In genomic region chr5:20320970-20321369, GRCm38 (mm10) we compare ENCODE assay signal across 17 mouse cellular contexts.
DNase-seq lines count a peak whose midpoint lies in the region; ATAC-seq and TF ChIP-seq lines count a peak whose summit lies in the region.
"Had no signal": no experiment of that assay in that cellular context is flagged by ENCODE, and none has a peak within 500 bp of the region (broad histone marks: within the 10 kb centered on the region; RNA-seq: fewer than 3 reads in every experiment).

No protein-coding gene starts in this region.

- no peaks in the 10 kb centered on the region for H3K4me1 ChIP-seq in kidney, embryonic 16.5 days (ENCODE audit: insufficient read depth, low read length)
- no peaks in the 10 kb centered on the region for H3K4me1 ChIP-seq in intestine, postnatal 0 days (replicated peaks; ENCODE audit: control insufficient read depth, insufficient read depth, low read length)
- no peaks in the 10 kb centered on the region for H3K4me1 ChIP-seq in kidney, postnatal 0 days (replicated peaks; ENCODE audit: insufficient read depth, low read length)
- H3K4me1 ChIP-seq: embryonic facial prominence, embryonic 13.5 days; forebrain, embryonic 13.5 days; hindbrain, embryonic 10.5 days had no signal

- no peaks in the 10 kb centered on the region for H3K36me3 ChIP-seq in kidney, embryonic 16.5 days (ENCODE audit: insufficient read depth, low read length)
- H3K36me3 ChIP-seq in intestine, postnatal 0 days (ENCODE audit: control insufficient read depth, insufficient read depth), result no peaks in the 10 kb centered on the region
- no peaks in the 10 kb centered on the region for H3K36me3 ChIP-seq in kidney, postnatal 0 days (ENCODE audit: insufficient read depth, low read length)
- H3K36me3 ChIP-seq: embryonic facial prominence, embryonic 13.5 days; heart, embryonic 12.5 days; hindbrain, embryonic 10.5 days had no signal

- no peak for ATAC-seq in kidney, embryonic 16.5 days (ENCODE audit: low FRiP score, low TSS enrichment)
- ATAC-seq in intestine, postnatal 0 days, result peak; percentile 92
- peak; percentile 54 for ATAC-seq in kidney, postnatal 0 days (replicated peaks; ENCODE audit: low FRiP score, low read depth)
- ATAC-seq: forebrain, embryonic 13.5 days had no signal

- H3K27ac ChIP-seq in kidney, embryonic 16.5 days (ENCODE audit: low read length), result no peak overlapping the region
- no peak overlapping the region for H3K27ac ChIP-seq in intestine, postnatal 0 days (ENCODE audit: low read depth, low read length)
- H3K27ac ChIP-seq in kidney, postnatal 0 days, result no peak overlapping the region
- H3K27ac ChIP-seq: embryonic facial prominence, embryonic 13.5 days; forebrain, embryonic 13.5 days; gastrocnemius, adult 2 months; hindbrain, embryonic 10.5 days had no signal

- DNase-seq in kidney, adult 11 months, result peak; percentile 61
- DNase-seq in kidney, postnatal 0 days (ENCODE audit: low spot score), result no peak
- DNase-seq in kidney, postnatal 36 days, result peak; percentile 20 to 62
- DNase-seq in cerebellum, postnatal 14 days, result no peak
- DNase-seq in right cerebral cortex, adult 18-20 months, result no peak
- DNase-seq: adrenal gland, postnatal 10 days; cerebellum, adult 11 months; cerebellum, adult 9-10 months; cerebellum, postnatal 36 days; gastrocnemius, adult 2 months; gastrocnemius, postnatal 25 days had no signal

- H3K27me3 ChIP-seq in kidney, embryonic 16.5 days (ENCODE audit: insufficient read depth, low read length), result no peaks in the 10 kb centered on the region
- no peaks in the 10 kb centered on the region for H3K27me3 ChIP-seq in intestine, postnatal 0 days (replicated peaks; ENCODE audit: control insufficient read depth, insufficient read depth, low read length)
- no peaks in the 10 kb centered on the region for H3K27me3 ChIP-seq in kidney, postnatal 0 days (ENCODE audit: insufficient read depth, low read length)
- H3K27me3 ChIP-seq: embryonic facial prominence, embryonic 13.5 days; forebrain, embryonic 13.5 days; heart, embryonic 12.5 days had no signal

- no peak overlapping the region for H3K4me2 ChIP-seq in kidney, embryonic 16.5 days (replicated peaks; ENCODE audit: low read depth, low read length)
- H3K4me2 ChIP-seq in intestine, postnatal 0 days (replicated peaks; ENCODE audit: low read depth), result no peak overlapping the region
- no peak overlapping the region for H3K4me2 ChIP-seq in kidney, postnatal 0 days (ENCODE audit: low read length)
- H3K4me2 ChIP-seq: embryonic facial prominence, embryonic 13.5 days; forebrain, embryonic 13.5 days; heart, embryonic 12.5 days had no signal

- no peak for TF ChIP-seq CTCF in intestine, postnatal 0 days (IDR thresholded peaks at IDR 0.05; ENCODE audit: low read depth)
- no peak for TF ChIP-seq CTCF in kidney, postnatal 0 days (IDR thresholded peaks at IDR 0.05; ENCODE audit: low read depth)

- no peaks in the 10 kb centered on the region for H3K9me3 ChIP-seq in kidney, embryonic 16.5 days (ENCODE audit: low read length)
- no peaks in the 10 kb centered on the region for H3K9me3 ChIP-seq in intestine, postnatal 0 days (ENCODE audit: control insufficient read depth)
- no peaks in the 10 kb centered on the region for H3K9me3 ChIP-seq in kidney, postnatal 0 days (replicated peaks; ENCODE audit: low read length)
- H3K9me3 ChIP-seq: embryonic facial prominence, embryonic 13.5 days; forebrain, embryonic 13.5 days; heart, embryonic 12.5 days; hindbrain, embryonic 10.5 days had no signal

- no peak overlapping the region for H3K4me3 ChIP-seq in kidney, embryonic 16.5 days (ENCODE audit: low read length)
- no peak overlapping the region for H3K4me3 ChIP-seq in intestine, postnatal 0 days (ENCODE audit: low read depth, low read length)
- no peak overlapping the region for H3K4me3 ChIP-seq in kidney, postnatal 0 days (replicated peaks; ENCODE audit: low read depth, low read length)
- H3K4me3 ChIP-seq: embryonic facial prominence, embryonic 13.5 days; forebrain, embryonic 13.5 days; gastrocnemius, adult 2 months; heart, embryonic 12.5 days; hindbrain, embryonic 10.5 days had no signal

- no peak overlapping the region for H3K9ac ChIP-seq in kidney, embryonic 16.5 days (replicated peaks; ENCODE audit: low read length)
- H3K9ac ChIP-seq in intestine, postnatal 0 days (ENCODE audit: low read depth, low read length), result no peak overlapping the region
- H3K9ac ChIP-seq in kidney, postnatal 0 days (ENCODE audit: low read depth, low read length), result no peak overlapping the region
- H3K9ac ChIP-seq: embryonic facial prominence, embryonic 13.5 days; forebrain, embryonic 13.5 days; heart, embryonic 12.5 days had no signal

- WGBS in kidney, embryonic 16.5 days, result 77% methylated on average over 2 of the region's 2 CpGs
- 79% methylated on average over 2 of the region's 2 CpGs for WGBS in intestine, postnatal 0 days
- WGBS in kidney, postnatal 0 days, result 84% methylated on average over 2 of the region's 2 CpGs

Comparison
In these comparisons a context has a peak if more than half of its experiments do, and no peak if none do; other contexts are left out.
1. DNase-seq: peak in kidney, adult 11 months (single experiment) and kidney, postnatal 36 days (2 of 2); none in kidney, postnatal 0 days (single experiment), cerebellum, postnatal 14 days (0 of 2) and right cerebral cortex, adult 18-20 months (single experiment).